Comparison of ENCODE assay signal across 7 mouse cellular contexts in the genomic region with DNA sequence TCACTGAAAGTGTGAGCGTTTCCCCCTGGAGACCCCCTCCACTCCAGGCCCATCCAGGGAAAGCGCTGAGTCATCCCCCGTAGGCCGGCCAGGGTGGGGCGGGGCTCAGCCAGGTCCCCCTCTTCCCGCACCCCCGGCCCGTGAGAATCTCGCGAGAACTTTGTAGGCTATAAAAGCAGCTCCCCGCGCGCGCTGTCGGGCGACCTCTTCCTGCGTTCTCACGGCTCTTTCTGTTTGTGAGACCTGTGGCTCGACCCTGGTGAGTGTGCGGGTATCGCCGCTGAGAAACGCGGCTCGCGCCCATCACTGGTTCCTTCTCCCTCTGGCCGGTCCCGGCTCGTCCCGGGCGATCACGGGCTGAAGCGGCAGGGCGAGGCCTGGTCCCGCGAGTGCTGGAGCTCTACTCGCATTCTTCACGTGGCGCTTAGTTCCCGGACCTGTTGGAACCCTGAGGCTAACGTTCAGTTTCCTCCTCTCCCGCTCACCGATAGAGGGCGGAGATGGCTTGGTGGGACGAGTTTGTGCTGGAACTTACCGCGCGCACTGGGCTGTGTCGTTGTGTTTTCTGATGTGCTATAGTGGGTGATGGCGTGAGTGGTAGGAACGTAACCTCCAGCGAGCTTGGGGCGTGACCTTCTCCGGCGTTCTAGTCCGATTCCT. TPM values are rescaled to one million over a fixed set of nuclear protein-coding genes. Genes with fewer than 3 reads are reported as not detected.
DNase-seq lines count a peak whose midpoint lies in the region; ATAC-seq lines count a peak whose summit lies in the region.

A gene (plus strand): TSS at position 143 of the 660 bp plus-strand sequence.

- peak; percentile 98 to 99 for DNase-seq in adrenal gland, adult 18-20 months (ENCODE audit: low spot score in 2 of 2)
- peak; percentile 95 for DNase-seq in embryo, embryonic 11 days
- peak; percentile 96 to 98 for DNase-seq in gastrocnemius, postnatal 36 days
- DNase-seq in left cerebral cortex, postnatal 25 days (ENCODE audit: low spot score in 2 of 2) = peak; percentile 86 to 90
- peak; percentile 97 for DNase-seq in midbrain, embryonic 10.5 days (ENCODE audit: low spot score)
- DNase-seq in right cerebral cortex, postnatal 4 days = peak; percentile 93

- no peaks in the 10 kb centered on the region for H3K9me3 ChIP-seq in intestine, embryonic 15.5 days
- H3K9me3 ChIP-seq in midbrain, embryonic 10.5 days (replicated peaks) = no peaks in the 10 kb centered on the region

- H3K36me3 ChIP-seq in intestine, embryonic 15.5 days = peaks cover 4% of the 10 kb centered on the region; the same call in 1 of the 2 replicates
- peaks cover 36% of the 10 kb centered on the region for H3K36me3 ChIP-seq in midbrain, embryonic 10.5 days

- H3K27me3 ChIP-seq in intestine, embryonic 15.5 days (replicated peaks) = no peaks in the 10 kb centered on the region
- no peaks in the 10 kb centered on the region for H3K27me3 ChIP-seq in midbrain, embryonic 10.5 days (ENCODE audit: low read depth, poor library complexity, severe bottlenecking)

- peaks cover 16% of the 10 kb centered on the region for H3K4me1 ChIP-seq in intestine, embryonic 15.5 days (replicated peaks)
- peaks cover 22% of the 10 kb centered on the region for H3K4me1 ChIP-seq in midbrain, embryonic 10.5 days

- H3K9ac ChIP-seq in intestine, embryonic 15.5 days = peak within 1 kb of the TSS; percentile 77

- peak; percentile 94 for ATAC-seq in intestine, embryonic 15.5 days

- intact Hi-C loops in gastrocnemius, postnatal 36 days (cut with DNase I) = loop anchor here (5.0 kb wide), 1 partner anchor 38 kb away; no protein-coding TSS in a partner anchor
- intact Hi-C loops in left cerebral cortex, postnatal 25 days (cut with DNase I) = loop anchor here (1.0 kb wide), 1 partner anchor 128 kb away; a partner anchor contains a TSS

- under 1% methylated on average over 56 of the region's 56 CpGs for WGBS in intestine, embryonic 15.5 days
- WGBS in midbrain, embryonic 10.5 days = under 1% methylated on average over 56 of the region's 56 CpGs

- peak within 1 kb of the TSS; percentile 63 for H3K4me2 ChIP-seq in intestine, embryonic 15.5 days (replicated peaks)

- peak within 1 kb of the TSS; percentile 69 for H3K4me3 ChIP-seq in intestine, embryonic 15.5 days (replicated peaks)
- H3K4me3 ChIP-seq in midbrain, embryonic 10.5 days = peak within 1 kb of the TSS; percentile 77

- H3K27ac ChIP-seq in intestine, embryonic 15.5 days = peak within 1 kb of the TSS; percentile 98
- peak within 1 kb of the TSS; percentile 94 for H3K27ac ChIP-seq in midbrain, embryonic 10.5 days (replicated peaks)

RNA-seq across cellular contexts. Expression of the gene that starts here (rescaled TPM):
- 100 to 1,000 TPM; 648 to 719 TPM for total RNA-seq in adrenal gland, adult 18-20 months (2021)
- 100 to 1,000 TPM; 190 to 226 TPM for total RNA-seq in gastrocnemius, postnatal 36 days (2021)
- 1,436 and 1,568 TPM in 2 replicates for polyA plus RNA-seq in intestine, embryonic 15.5 days (2015; fragmentation: Nextera tagmentation; extraction: Ambion mirVana)
- 100 to 1,000 TPM; 158 to 160 TPM for total RNA-seq in left cerebral cortex, postnatal 25 days (2021)
- 1,189 and 1,392 TPM in 2 replicates for polyA plus RNA-seq in midbrain, embryonic 10.5 days (2016; fragmentation: Nextera tagmentation; extraction: Ambion mirVana)

Comparison
In these comparisons a context has a peak if more than half of its experiments do, and no peak if none do; other contexts are left out.
1. Peak in every context shown above with its lines: DNase-seq, ATAC-seq, H3K4me3 ChIP-seq and H3K27ac ChIP-seq.